Mouse (Mus musculus): ENCODE results near the gene Pitpnm2.

The Pitpnm2 gene

DNA sequence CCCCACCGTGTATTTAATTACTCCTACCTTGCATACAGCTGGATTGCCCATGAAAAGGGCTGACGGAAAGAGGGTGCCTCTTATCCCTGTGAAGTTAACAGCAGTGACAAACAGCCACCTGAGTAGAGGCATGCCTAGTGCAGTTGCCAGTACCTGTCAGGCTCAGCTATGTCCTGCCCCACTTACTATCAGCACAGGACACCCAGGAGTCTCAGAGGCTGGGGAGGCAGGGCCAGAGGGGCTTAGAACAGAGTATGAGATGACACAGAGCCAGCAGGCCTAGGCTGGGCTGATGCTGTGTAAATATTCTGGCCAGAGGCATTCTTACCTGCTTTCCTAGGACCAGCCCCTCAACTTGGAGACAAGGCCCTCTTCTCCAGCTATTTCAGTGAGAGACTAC lies 48.0 kb downstream of the Pitpnm2 start:
- no peak for DNase-seq (ENCODE audit: low spot score)

- no peak for DNase-seq (ENCODE audit: low spot score)
These were observed 48.7 kb downstream of the Pitpnm2 start for GRCm38 (mm10) chr5:124200844-124201243.

DNA sequence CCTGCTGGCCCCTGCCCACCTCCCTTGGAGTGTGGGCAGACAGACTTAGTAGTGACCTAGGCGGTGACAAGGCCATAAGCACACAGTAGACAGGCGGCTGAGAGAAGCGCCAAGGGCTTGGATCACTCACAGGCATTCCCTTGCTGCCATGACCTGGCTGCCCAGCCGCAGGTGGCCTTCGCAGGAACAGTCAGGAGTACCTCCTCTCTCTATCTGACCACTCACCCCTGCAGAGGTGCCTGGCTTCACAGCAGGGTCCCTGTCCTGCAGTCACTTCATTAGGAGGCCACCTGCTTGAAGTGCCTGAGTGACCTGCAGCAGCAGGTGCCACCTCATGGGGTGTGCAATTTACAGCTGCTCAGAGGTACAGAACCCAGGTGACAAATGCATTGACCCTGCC lies 50.4 kb downstream of the Pitpnm2 start:
- DNase-seq (ENCODE audit: low spot score) = no peak

- DNase-seq (ENCODE audit: low spot score) = no peak
These were observed 51.1 kb downstream of the Pitpnm2 start for GRCm38 (mm10) chr5:124198473-124198872.

GRCm38 (mm10) chr5:124196082-124196481 lies 53.5 kb downstream of the Pitpnm2 start:
- no peak for DNase-seq (ENCODE audit: low spot score)

DNA sequence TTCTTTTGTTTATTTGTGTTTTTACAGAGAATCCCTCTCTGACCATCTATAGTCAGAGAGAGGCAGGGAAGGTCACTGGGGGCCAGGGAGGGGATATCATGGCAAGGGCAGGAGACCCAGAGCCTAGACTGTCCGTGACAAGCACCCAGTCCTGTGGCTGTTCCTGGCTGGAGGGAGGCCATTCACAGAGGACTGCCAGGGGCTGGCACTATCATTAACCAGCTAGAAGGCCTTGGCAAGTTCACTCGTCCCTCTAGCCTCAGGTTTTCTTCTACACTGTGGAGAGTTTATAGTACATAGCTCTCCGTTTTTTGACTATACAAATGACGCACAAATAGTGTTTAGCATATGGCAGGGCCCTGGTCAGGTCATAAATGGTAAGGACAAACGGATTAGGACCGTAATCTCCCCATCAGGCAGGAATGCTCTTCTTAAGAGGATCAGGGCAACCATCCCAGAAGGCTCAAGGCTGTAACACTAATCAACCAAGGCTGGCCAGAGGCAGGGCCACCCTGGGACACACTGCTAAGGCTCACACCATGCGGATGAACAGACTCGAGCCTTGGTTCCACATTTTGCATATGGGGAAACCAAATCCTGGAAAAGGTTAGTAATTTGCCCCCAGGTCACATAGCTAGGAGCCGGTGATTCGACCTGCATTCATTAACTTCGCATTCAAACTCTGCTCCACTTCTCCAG lies 55.0 kb downstream of the Pitpnm2 start:
- DNase-seq (ENCODE audit: low spot score) = no peak

DNA sequence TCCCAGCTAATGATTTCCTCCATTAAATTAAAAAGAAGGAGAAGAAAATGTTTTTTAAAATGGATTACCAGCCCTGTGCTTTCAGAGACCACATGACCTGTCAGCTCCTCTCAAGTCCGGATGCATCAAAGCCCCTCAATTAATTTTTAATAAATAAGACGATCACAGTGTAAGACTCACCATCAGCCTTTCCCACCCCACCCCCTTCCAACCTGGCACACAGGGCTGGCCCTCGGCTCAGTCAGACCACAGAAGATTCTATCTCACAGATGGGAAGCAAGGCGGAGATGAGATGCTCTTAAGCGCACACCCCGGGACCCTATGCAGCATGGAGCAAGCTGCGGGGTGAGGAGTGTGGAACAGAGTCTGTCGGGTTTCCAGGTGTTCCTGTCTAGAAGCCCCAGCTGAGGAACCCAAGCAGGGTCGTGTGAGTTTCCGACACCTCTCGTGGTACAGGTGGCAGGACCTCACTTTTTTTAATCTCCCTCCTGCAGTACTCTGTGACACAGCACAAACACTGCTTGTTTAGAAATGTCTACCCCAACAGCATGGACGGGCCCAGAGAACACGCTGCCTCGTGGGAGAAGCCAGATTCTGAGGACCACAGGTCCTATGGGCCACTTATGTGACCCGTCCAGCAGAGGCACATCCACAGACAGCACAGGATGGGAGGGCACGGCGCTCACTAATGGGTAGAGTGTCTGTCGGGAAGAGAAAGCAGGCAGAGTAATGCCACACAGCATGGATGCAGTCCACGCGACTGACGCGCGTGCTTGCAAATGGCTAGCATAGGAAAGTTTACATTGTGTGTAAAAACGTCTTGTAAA lies 56.1 kb downstream of the Pitpnm2 start:
- DNase-seq (ENCODE audit: low spot score) = no peak

- no peak for DNase-seq (ENCODE audit: low spot score)
These were observed 56.8 kb downstream of the Pitpnm2 start for GRCm38 (mm10) chr5:124192726-124193285.

DNA sequence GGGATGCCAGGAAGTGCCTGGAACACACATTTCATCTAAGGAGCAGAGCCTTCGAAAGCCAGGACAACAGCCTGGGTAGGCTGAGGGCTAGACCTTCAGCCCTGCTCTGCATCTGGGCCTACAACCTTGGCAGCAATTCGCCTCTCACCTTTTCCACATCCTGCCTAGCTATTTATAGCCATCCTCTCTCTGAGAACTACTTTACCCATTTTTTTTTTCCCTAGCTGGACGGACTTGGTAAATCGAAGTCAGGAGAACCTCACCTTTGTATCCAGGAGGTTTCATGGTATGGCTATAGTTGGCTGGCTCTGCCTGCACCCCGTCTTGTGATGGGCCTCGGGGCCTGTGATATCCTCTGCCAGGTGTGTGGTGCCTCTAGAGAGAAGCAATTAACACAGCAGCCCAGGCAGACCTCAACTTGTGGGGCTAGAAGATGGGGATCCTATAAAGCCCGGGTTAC lies 57.3 kb downstream of the Pitpnm2 start:
- no peak for DNase-seq (ENCODE audit: low spot score)

DNA sequence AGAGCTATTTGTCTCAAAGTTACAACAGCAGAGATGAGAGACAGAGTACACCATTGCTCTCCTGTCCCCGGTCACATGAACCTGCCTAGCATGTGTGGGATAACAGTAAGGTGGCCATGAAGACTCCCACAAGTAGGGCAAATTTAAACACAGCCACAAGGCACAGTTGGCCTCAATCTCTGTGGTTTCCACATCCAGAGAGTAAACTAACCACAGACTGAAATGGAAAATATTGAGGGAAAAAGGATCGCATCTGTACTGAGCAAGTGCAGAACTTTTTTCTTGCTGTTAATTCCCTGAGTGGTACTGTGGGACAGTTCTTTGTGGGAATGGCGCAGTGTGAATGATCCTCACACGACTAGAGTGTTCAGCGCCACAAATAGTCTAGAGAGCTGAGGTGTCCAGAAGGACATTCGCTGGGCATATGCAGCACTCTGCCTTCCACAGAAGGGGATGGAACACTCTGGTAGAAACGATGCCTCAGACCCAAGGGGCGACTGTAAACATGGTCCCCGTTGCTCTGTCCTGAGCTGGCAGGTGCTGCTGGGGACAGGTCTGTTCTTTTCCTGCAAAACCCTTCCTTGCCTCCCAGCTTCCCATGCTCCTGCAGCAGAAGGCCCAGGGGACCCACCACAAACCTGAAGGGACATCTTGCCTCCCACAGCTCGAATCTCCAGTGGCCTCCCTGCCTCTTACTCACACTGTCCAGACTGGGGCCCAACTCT lies 59.3 kb downstream of the Pitpnm2 start:
- DNase-seq (ENCODE audit: low spot score) = no peak

- no peak for DNase-seq (ENCODE audit: low spot score)
These were observed 60.0 kb downstream of the Pitpnm2 start for GRCm38 (mm10) chr5:124189572-124189981.

DNA sequence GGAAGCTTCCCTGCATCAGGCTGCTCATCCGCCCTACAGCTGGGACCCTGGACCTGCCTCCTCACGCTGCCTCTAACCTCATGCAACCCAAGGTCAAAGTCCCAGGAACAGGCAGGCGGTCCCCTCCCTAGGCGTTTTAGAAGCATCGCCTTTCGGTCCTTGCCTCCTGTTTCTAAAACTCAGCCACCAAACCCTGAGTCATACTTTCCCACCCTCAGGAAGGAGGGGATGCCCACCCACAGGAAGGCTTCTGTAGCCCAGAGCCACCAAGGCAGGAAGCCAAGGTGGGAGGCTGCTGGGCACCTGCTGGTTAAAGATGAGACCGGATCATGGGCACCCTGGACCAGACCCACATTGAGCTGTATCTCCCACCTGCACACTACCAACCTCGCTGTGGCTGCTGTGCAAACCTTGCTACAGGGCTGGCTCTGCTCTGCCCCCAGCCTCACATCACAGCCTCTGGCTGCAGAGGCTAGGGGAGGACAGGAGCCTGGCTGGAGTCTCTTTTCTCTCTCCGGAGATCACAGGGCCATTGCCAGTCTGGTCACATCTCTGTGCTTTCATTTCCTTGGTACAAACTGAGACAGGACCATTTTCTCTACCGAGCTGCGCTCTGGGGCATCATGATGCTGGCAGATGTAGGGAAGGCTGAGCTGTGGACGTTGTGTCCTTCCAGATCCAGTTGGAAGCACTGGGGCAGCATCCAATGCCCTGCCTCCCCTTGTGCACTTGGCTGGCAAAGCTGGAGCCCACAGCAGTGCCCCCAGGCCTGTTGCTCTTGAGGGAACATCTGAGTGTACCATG lies 61.9 kb downstream of the Pitpnm2 start:
- DNase-seq (ENCODE audit: low spot score) = no peak

DNA sequence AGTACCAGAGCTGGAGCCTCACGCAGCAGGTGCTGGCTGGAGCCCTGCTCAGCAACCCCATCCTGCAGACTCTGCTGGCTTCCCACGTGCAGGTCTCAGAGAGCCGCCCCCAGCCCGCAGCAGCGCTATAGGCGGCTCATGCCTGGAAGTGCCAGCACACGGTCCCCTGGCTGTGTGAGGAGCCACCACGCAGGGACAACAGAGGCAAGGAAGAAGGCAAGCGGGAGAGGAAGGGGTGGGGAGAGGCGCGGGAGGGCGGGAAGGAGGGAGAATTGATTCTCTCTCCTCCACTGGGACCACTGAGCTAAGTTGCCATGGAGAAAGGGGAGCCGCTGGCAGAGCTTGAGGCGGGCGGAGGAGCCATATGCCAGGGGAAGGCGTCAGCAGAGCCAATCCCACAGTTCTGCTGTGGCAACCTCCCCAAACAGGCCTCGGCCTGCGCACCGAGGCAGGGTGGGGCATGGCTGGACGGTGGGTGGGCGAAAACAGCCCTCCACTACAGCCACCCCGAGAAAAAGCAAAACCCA lies 62.5 kb downstream of the Pitpnm2 start:
- no peak for DNase-seq (ENCODE audit: low spot score)

DNA sequence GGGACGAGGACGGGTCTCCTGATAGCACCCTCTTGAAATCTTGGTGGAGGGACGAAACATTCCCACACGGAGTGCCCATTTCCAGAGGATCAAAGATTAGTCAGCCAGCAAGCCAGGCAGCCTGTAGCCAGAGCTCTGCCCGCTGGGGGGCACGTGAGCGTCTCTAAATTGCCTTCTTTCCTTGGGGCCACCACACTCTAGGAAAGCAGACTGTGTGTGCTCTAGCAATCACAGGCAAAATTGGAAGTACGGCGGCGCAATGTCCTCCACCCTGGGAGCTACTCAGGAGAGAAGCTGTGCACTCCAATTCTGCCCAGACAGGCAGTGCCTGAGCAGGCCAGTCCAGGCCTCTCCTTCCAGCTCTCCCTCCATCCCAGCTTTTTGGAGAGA lies 63.1 kb downstream of the Pitpnm2 start:
- no peak for DNase-seq (ENCODE audit: low spot score)

DNA sequence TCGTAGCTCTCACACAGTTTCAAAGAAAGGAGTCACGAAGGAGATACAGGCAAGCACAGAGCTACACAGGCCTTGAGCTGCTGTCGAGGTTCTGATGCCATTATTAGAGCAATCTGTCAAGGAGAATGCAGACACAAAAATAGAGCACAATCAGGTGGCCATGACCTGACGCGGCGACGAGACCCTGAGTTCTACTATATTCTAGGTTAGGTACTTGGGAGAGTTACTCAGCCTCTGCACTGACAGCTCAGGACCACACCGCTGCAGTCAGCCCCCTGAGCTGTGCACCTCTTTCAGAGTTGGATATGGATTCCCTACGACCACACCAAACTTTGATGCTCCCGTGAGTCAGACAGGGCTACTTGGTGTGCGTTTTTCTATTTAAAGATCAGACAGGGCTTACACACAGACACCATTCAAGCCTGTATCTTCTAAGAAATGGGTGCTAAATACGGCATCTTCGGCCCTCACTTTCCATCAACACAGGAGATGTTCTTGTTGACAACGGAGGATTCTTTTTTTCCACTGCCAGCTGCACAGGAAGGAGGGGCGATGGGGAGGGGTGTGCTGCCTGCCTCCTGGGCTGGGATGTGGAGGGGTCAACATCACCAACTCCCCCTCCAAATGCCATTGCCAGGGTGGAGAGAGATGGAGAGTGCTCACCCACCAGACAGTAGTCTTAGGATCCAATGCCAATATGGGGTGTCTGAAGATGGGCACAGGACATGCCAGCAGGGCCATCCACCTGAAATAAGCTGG lies 63.7 kb downstream of the Pitpnm2 start:
- DNase-seq (ENCODE audit: low spot score) = no peak

DNA sequence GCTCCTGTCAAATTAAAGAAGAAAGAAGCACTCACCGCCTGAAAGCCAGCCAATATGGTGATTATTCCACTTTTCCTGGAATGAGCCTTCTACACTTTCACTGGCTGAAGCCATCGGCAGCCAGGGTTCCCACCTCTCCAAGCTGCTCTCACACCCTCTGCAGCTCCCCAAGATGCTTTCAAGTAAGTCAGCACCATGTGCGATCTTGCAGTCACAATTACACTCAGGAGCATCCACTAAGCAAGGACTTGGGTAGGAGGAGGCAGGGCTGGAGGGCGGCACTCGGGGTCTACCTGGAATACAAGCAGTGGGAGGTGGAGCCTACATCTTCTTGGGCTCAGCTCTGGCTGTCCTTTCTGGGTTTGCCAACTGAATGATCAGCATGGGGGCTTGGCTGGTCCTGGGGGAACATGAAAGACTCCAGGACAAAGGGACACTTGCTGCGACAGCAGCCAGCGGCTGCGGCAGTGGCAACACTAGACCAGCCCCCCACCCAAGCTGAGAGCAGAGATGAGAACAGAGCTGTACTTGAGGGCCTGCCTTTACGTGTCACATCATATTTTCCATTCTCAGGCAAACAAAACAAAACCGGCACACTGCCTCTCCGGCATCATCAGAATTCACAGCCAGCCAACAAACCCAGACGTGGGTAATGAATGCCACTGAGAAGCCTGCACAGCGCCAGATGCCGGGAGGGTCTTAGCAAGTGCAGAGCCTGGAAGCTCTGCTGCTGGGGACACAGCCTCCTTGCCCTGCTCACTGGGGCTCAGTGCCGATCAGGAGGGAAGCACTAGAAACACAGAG lies 64.5 kb downstream of the Pitpnm2 start:
- no peak for DNase-seq (ENCODE audit: low spot score)

- DNase-seq (ENCODE audit: low spot score) = no peak
These were observed 65.4 kb downstream of the Pitpnm2 start for GRCm38 (mm10) chr5:124184191-124184590.

DNA sequence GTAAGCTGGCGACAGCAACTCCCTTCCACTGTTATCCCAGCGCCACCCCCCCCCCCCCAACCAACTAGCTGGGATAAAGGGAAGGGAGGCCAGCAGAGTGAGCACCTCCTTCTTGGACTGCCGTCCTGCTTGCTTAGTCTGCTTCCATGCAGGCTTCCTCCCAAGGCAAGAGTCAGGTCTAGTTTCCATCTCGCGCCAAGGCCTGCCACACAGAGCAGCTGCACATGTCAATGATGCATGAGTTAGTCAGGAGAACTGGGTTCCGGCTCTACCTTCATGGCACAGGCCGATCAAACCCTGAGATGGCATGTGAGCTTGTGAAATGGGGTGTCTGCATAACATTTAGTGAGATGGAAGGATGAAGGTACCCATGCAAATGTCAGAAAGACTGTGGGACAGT lies 66.9 kb downstream of the Pitpnm2 start:
- no peak for DNase-seq (ENCODE audit: low spot score)

- no peak for DNase-seq (ENCODE audit: low spot score)
These were observed 67.5 kb downstream of the Pitpnm2 start for GRCm38 (mm10) chr5:124182097-124182496.
